Mouse (Mus musculus) small intestine, adult 2 months (tissue): ENCODE measurements at regions not wholly inside any gene's neighbourhood (a gene's known extent, or its start where the extent isn't known, plus 50 kb on each side); places are given as distances from the start of the nearest gene placed in this dataset.

Source experiments
- CTCF ChIP-seq: fragments of 200-500 bp; IDR thresholded peaks from 2 replicates; pipeline ENCODE4 v1.5.1; 2012; ENCODE audit warnings: low read depth, mild to moderate bottlenecking, control low read depth, inconsistent platforms, low read length, moderate library complexity, mixed read lengths; ENCODE audit not compliant: insufficient replicate concordance, insufficient read length; ENCODE audit errors: extremely low read depth
- POLR2A ChIP-seq: fragments of 200-500 bp; IDR thresholded peaks from 2 replicates; pipeline ENCODE4 v1.6.1; 2012; ENCODE audit warnings: low read depth, mild to moderate bottlenecking, control low read depth, inconsistent platforms, low read length, moderate library complexity

DNA sequence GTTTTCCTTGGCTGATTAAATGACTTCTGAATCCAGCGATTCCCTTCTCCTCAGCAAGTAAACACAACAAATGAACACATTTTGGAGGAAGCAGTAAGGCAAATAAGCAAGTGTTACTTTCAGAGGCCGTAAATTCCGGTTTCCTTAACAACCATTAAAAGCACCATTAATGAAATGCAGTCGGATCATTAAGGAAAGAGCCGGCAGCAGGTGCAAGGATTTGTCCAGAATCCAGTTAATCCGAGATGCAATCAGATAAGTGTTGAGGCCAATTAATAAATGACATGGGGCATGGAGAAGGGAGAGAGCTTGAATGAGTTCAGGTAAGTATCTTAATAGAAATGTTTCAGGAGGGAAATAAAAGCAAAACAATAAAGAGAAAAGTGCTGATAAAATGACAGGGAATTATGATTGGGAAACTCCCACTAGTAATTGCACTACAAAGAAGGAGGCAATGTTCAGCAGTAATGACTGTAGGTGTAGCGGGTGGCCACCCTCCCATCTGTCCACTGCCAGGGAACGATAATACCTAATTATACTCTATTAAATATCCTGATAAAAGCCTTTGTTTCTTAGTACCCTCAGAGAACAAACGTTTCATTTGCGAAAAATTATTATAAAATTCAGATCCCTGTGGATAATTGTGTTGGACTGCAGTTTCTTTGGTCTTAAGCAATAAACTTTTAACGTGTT is 194.9 kb downstream of the Kcnj2 start:
- no peak for TF ChIP-seq CTCF
- no peak for TF ChIP-seq POLR2A
